Mouse (Mus musculus): ENCODE data around the gene Ddx25.

Gene Ddx25

GRCm38 (mm10) chr9:35491109-35491866 lies 67.0 kb downstream of the Ddx25 start:
- DNase-seq, result no peak

- DNase-seq, result no peak
Measured at GRCm38 (mm10) chr9:35488496-35488895, 69.8 kb downstream of the Ddx25 start.
